13 mouse cellular contexts compared by ENCODE assay signal in genomic region chr9:118487096-118487395, GRCm38 (mm10). TPM values are rescaled to one million over a fixed set of nuclear protein-coding genes. Genes with fewer than 3 reads are reported as not detected.
A peak's percentile ranks its signal among the peaks of the same experiment; 100 is the strongest.
DNase-seq lines count a peak whose midpoint lies in the region; ATAC-seq and TF ChIP-seq lines count a peak whose summit lies in the region.
"Had no signal": no experiment of that assay in that cellular context is flagged by ENCODE, and none has a peak within 500 bp of the region (broad histone marks: within the 10 kb centered on the region; RNA-seq: fewer than 3 reads in every experiment).

No protein-coding gene starts in this region.

- no peaks in the 10 kb centered on the region for H3K36me3 ChIP-seq in heart, postnatal 0 days (replicated peaks; ENCODE audit: control insufficient read depth, insufficient read depth, low read length)
- no peaks in the 10 kb centered on the region for H3K36me3 ChIP-seq in forebrain, embryonic 15.5 days
- no peaks in the 10 kb centered on the region for H3K36me3 ChIP-seq in midbrain, embryonic 13.5 days
- H3K36me3 ChIP-seq: embryonic facial prominence, embryonic 15.5 days had no signal

- peak overlapping the region; percentile 7; the same call in 1 of the 2 replicates for H3K4me3 ChIP-seq in heart, postnatal 0 days (ENCODE audit: low read depth, low read length)
- H3K4me3 ChIP-seq in forebrain, embryonic 15.5 days, result peak overlapping the region; percentile 18
- peak overlapping the region; percentile 23 for H3K4me3 ChIP-seq in midbrain, embryonic 13.5 days (replicated peaks)

- H3K27ac ChIP-seq in heart, postnatal 0 days (ENCODE audit: low read depth), result no peak overlapping the region
- peak overlapping the region; percentile 48; the same call in 1 of the 2 replicates for H3K27ac ChIP-seq in forebrain, embryonic 15.5 days (replicated peaks)
- no peak overlapping the region for H3K27ac ChIP-seq in midbrain, embryonic 13.5 days
- H3K27ac ChIP-seq: embryonic facial prominence, embryonic 15.5 days had no signal

- 10% methylated on average over 9 of the region's 9 CpGs for WGBS in heart, postnatal 0 days
- under 1% methylated on average over 9 of the region's 9 CpGs for WGBS in forebrain, embryonic 15.5 days
- WGBS in midbrain, embryonic 13.5 days, result under 1% methylated on average over 9 of the region's 9 CpGs

- no peak for DNase-seq in heart, postnatal 0 days (ENCODE audit: low spot score)
- no peak for DNase-seq in heart, adult 8-10 months (ENCODE audit: low spot score)
- peak; percentile 47 for DNase-seq in brain, embryonic 14.5 days (ENCODE audit: low read depth)
- no peak for DNase-seq in left cerebral cortex, postnatal 10 days (ENCODE audit: extremely low spot score in 1 of 2, low spot score in 2 of 2)
- DNase-seq: adrenal gland, postnatal 36 days; cerebellum, adult 9-10 months; right cerebral cortex, postnatal 4 days had no signal

- peaks cover 69% of the 10 kb centered on the region for H3K27me3 ChIP-seq in heart, postnatal 0 days (ENCODE audit: control insufficient read depth, insufficient read depth, low read length)
- peaks cover 56% of the 10 kb centered on the region for H3K27me3 ChIP-seq in forebrain, embryonic 15.5 days
- peaks cover 94% of the 10 kb centered on the region for H3K27me3 ChIP-seq in midbrain, embryonic 13.5 days

- H3K9me3 ChIP-seq in heart, postnatal 0 days (replicated peaks; ENCODE audit: control insufficient read depth, low read length), result no peaks in the 10 kb centered on the region
- H3K9me3 ChIP-seq in forebrain, embryonic 15.5 days, result no peaks in the 10 kb centered on the region
- no peaks in the 10 kb centered on the region for H3K9me3 ChIP-seq in midbrain, embryonic 13.5 days
- H3K9me3 ChIP-seq: embryonic facial prominence, embryonic 15.5 days had no signal

- no peak overlapping the region for H3K4me2 ChIP-seq in heart, postnatal 0 days (ENCODE audit: low read depth, low read length)
- H3K4me2 ChIP-seq in forebrain, embryonic 15.5 days (replicated peaks), result peak overlapping the region; percentile 62
- peak overlapping the region; percentile 32 for H3K4me2 ChIP-seq in midbrain, embryonic 13.5 days (replicated peaks)

- TF ChIP-seq EP300 in heart, postnatal 0 days (IDR thresholded peaks at IDR 0.05; ENCODE audit: low read depth), result no peak

- H3K9ac ChIP-seq in heart, postnatal 0 days (replicated peaks; ENCODE audit: low read depth, low read length), result no peak overlapping the region
- 0 out of 2 replicates have a peak overlapping the region, but pooled peaks have one; percentile 22 for H3K9ac ChIP-seq in forebrain, embryonic 15.5 days (replicated peaks)
- no peak overlapping the region for H3K9ac ChIP-seq in midbrain, embryonic 13.5 days (replicated peaks)
- H3K9ac ChIP-seq: embryonic facial prominence, embryonic 15.5 days; lung, embryonic 14.5 days had no signal

- TF ChIP-seq CTCF in heart, postnatal 0 days (IDR thresholded peaks at IDR 0.05; ENCODE audit: low read depth), result no peak
- no peak for TF ChIP-seq CTCF in brain, embryonic 14.5 days (IDR thresholded peaks at IDR 0.05; ENCODE audit: borderline replicate concordance, extremely low read depth, insufficient read depth, insufficient read length)

- ATAC-seq in heart, postnatal 0 days (ENCODE audit: insufficient read depth, low read depth), result no peak
- no peak for ATAC-seq in forebrain, embryonic 15.5 days (replicated peaks)
- no peak for ATAC-seq in midbrain, embryonic 13.5 days
- ATAC-seq in cerebellum, adult (ENCODE audit: insufficient number of reproducible peaks, low FRiP score, low TSS enrichment), result no peak
- ATAC-seq: inflammation-experienced regulatory T-cells, adult 6 months had no signal

- TF ChIP-seq POLR2A in brain, embryonic 14.5 days (IDR thresholded peaks at IDR 0.05; ENCODE audit: borderline replicate concordance, extremely low read depth, insufficient read depth, insufficient read length, poor library complexity, severe bottlenecking), result no peak

- peaks cover 18% of the 10 kb centered on the region; the same call in 1 of the 2 replicates for H3K4me1 ChIP-seq in heart, postnatal 0 days (ENCODE audit: control insufficient read depth, insufficient read depth)
- H3K4me1 ChIP-seq in forebrain, embryonic 15.5 days, result peaks cover 38% of the 10 kb centered on the region
- peaks cover 33% of the 10 kb centered on the region for H3K4me1 ChIP-seq in midbrain, embryonic 13.5 days (replicated peaks)

- intact Hi-C loops in left cerebral cortex, postnatal 10 days (cut with DNase I), result loop anchor here (5.0 kb wide), 1 partner anchor 390 kb away; no protein-coding TSS in a partner anchor

RNA-seq across cellular contexts. Expression of gene Eomes, which starts 9.0 kb away (rescaled TPM):
- not detected in 2 replicates for total RNA-seq in heart, postnatal 0 days (2014; rRNA removed; ENCODE audit: low replicate concordance)
- not detected in 2 replicates for polyA plus RNA-seq in heart, postnatal 0 days (2015; fragmentation: Nextera tagmentation; extraction: Ambion mirVana)
- under 1 TPM in 1 of 4 experiments, not detected in 3; 0.06 TPM for total RNA-seq in heart, adult 8-10 months (2022)
- polyA plus RNA-seq in brain, embryonic 14.5 days (2012; rRNA removed), result 12.6 and 33.7 TPM in 2 replicates
- 28.3 and 33.9 TPM in 2 replicates for polyA plus RNA-seq in forebrain, embryonic 15.5 days (2015; fragmentation: Nextera tagmentation; extraction: Ambion mirVana)
- polyA plus RNA-seq in midbrain, embryonic 13.5 days (2015; fragmentation: Nextera tagmentation; extraction: Ambion mirVana), result 0.68 and 2.6 TPM in 2 replicates
- total RNA-seq in left cerebral cortex, postnatal 10 days (2021), result under 1 TPM; 0.24 to 0.28 TPM
- polyA plus RNA-seq: embryonic facial prominence, embryonic 15.5 days; lung, embryonic 14.5 days had no signal

RNA-seq across cellular contexts. Expression of gene Golga4, which starts 19.0 kb away (rescaled TPM):
- total RNA-seq in heart, postnatal 0 days (2014; rRNA removed; ENCODE audit: low replicate concordance), result 56.4 and 57.6 TPM in 2 replicates
- 40.9 and 45.3 TPM in 2 replicates for polyA plus RNA-seq in heart, postnatal 0 days (2015; fragmentation: Nextera tagmentation; extraction: Ambion mirVana)
- 100 to 1,000 TPM; 361 to 439 (median 426) TPM for total RNA-seq in heart, adult 8-10 months (2022)
- polyA plus RNA-seq in brain, embryonic 14.5 days (2012; rRNA removed), result 44.5 and 60.5 TPM in 2 replicates
- polyA plus RNA-seq in forebrain, embryonic 15.5 days (2015; fragmentation: Nextera tagmentation; extraction: Ambion mirVana), result 53.4 and 59.3 TPM in 2 replicates
- polyA plus RNA-seq in midbrain, embryonic 13.5 days (2015; fragmentation: Nextera tagmentation; extraction: Ambion mirVana), result 52.6 and 56.5 TPM in 2 replicates
- total RNA-seq in left cerebral cortex, postnatal 10 days (2021), result 10 to 100 TPM; 73.5 to 74.4 TPM
